Mouse (Mus musculus) left cerebral cortex, postnatal 25 days (tissue): ENCODE data around the gene Prkce. TPM values are rescaled to one million over a fixed set of nuclear protein-coding genes. Genes with fewer than 3 reads are reported as not detected.

ENCODE experiments used
- DNase-seq, 2 experiments: peaks; one replicate each; pipeline ENCODE4 v3.0.0; 2022; ENCODE audit warnings: low spot score in 2 of 2, mixed read lengths in 1 of 2
- intact Hi-C: fragments of 180-260 bp; cut with DNase I; formaldehyde crosslinking; loops from one replicate; pipeline ENCODE4 v1.15.1; 2025
- total RNA-seq, 2 experiments: library from RNA; stranded (reverse); gene quantifications; 2 replicates each; pipeline ENCODE4 v1.2.3; 2021

Prkce gene
- total RNA-seq, 2 experiments from 2014 or later, result 269 to 275 TPM

DNA sequence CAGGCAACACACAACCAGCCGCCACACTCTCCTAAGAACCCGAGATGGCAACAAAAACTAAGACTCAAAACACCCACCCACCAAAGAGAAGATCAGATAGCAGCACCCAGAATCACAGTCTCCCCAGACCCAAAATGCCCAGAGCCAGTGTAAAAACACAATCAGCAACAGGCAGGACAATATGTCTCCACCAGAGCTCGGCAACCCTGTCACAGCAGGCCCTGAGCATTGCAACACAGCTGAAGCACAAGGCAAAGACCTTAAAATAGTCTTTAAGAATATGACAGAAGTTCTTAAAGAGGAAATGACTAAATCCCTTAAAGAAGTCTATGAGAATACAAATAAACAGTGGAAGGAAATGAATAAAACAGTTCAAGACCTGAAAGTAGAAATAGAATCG lies 495.9 kb downstream of the Prkce start:
- intact Hi-C loops, result no loop called here
- DNase-seq, result no peak

DNA sequence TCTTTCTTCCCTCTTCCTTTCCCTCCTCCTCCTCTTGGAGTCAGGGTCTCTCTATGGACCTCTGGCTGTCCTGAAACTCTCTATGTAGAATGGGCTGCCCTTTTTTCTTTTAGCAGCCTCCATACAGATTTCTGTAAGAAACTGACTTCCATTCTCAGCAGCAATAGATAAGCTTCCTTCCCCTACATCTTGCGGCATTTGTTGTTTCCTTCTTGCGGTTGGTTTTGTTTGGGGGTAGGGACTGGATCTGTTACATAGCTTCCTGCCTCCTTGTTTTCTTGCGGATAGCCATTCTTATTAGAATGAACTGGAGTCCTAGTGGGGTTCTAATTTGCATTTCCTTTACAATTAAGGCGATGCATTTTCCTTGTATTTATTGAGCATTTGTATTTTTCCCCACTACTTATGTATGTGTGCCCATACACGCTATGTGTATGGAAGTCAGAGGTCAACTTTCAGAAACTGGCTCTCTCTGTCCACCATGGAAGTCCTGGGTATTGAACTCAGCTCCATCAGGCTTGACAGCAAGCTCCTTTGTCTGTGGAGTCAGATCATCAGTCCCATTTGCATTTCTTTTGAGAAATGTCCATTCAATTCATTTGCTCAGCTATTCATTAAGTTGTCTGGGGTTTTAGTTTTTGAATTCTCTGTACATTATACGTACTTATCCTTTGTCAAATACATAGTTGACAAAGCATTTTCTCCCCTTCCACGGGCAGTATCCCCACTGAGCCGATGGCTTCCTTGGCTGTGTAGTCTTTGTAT lies 500.4 kb downstream of the Prkce start:
- no peak for DNase-seq
- intact Hi-C loops, result no loop called here

DNA sequence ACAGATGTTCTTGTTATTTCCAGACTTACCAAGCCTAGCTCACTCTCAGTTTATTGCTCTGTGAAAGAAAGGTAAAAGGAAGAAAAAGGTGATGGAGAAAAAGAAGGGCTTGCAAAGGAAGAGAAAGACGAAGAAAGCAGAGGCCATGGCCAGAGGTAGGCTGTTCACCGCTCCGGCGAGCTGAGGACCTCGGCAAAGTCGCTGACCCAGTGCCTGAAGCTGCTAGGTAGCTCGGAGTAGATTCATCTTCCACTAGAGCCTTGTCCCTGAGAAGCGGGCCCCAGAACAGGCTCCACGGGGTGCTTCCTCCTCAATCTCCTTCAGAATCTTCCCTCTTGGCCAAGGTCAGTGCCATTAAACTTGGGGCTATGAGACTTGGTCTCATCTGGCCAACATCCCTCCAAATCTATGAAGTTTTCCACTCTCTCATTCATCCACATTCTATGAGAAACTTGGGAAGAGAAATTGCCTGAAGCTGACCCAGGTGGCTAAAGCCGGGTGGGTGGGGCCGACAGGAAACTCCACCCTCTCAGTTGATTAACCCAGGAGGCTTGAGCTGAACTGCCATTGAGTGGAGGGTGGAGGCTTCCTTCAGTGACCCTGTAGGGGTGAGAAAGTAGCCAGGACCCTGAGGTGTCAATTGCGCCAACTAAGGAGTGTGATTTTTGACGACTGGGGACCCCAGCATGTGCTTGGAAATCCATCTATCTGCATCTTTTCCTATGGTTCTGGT lies 502.2 kb downstream of the Prkce start:
- no peak for DNase-seq
- intact Hi-C loops, result no loop called here

DNA sequence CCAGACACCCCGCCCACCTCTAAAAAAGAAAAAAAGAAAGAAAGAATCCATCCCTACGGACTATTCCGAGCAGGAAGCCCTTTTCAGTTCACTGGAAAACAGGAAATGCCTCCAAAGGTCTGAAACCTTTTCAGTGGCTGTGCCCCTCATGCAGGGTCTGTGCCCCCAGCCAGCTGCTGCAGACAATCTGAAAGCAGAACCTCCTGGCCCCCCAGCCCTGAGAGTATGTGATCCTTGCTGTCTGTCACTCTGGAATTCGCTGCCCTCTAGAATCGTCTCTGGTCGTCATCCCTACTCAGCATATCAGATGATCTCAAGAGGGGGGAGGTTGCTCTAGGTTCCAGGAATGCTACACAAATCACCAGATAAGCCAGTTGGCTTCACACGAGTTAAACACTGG lies 503.1 kb downstream of the Prkce start:
- no peak for DNase-seq
- intact Hi-C loops, result no loop called here

DNA sequence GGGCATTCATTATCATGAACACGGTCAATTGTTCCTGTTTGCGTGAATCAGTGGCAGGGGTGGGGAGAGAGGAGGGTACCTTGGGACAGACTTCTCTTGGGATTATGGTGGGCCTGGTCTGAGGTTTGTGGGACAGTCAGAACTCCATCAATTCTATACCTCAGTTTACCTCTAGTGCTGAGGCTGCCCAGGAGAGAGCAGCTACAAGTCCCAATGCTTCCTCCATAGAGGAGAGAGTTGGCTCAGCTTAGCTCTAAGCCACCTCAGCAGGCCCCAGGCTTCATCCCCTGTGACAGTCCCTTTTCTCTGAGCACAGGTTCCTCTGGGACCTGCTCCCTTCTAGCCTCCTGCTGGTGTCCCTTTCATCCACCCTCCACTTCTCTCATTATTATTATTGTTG lies 507.4 kb downstream of the Prkce start:
- intact Hi-C loops, result no loop called here
- no peak for DNase-seq

DNA sequence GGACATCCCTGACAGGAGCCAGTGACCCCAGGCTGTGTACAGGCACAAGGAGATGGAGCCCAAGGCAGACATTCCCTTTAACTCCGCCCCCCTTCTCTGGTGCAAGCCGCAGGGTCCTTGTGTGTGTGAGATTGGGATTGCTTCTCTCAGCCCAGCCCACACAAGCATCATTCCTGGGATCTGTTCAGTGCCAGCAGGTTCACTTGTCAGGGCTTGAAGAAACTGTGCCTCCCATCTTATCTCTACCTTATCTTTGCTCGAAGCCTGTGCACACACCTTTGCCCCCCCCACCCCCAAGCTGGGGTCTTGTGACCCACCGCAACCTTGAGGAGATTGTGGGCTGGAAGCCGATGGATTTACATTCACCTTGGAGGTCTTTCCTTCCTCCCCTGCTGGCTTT lies 508.8 kb downstream of the Prkce start:
- intact Hi-C loops, result no loop called here
- DNase-seq, result no peak

DNA sequence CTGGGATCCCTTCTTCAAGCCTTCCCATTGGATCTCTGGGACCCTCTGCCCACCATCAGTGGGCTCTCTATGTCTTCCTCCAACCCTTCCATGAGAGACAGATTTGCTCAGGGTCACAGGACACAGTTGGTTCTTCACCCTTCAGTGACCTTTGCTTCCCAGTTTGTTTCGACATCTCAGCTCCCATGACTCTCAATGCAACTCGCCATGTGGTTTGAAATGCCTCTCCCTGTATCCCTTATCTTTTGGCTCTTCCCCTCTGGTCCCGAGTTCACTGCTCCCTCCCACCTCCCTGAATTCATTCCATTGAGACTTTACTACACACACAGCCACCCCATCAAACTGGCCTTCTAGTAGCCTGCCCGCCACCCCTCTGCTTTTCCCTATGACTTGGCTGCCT lies 509.3 kb downstream of the Prkce start:
- DNase-seq, result no peak
- intact Hi-C loops, result no loop called here

DNA sequence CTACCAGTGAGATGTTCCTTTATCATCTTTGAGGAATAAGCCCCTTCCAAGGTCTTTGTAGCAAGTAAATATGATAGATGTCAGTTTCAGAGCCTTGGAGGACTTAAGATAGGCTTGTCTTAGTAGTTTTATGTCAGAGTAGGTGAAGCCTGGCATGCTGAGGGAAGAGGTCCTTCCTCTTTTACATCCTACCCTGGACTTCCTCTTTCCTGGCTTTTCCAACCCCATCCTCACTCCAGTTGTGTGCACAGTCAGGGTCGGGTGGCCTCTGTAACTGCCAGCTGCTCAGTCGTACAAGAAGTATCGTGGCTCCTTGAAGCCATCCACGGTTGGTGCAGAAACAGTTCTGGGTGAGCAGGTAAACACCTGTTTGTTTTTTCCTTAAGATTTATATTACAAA lies 517.7 kb downstream of the Prkce start:
- intact Hi-C loops, result no loop called here
- no peak for DNase-seq

DNA sequence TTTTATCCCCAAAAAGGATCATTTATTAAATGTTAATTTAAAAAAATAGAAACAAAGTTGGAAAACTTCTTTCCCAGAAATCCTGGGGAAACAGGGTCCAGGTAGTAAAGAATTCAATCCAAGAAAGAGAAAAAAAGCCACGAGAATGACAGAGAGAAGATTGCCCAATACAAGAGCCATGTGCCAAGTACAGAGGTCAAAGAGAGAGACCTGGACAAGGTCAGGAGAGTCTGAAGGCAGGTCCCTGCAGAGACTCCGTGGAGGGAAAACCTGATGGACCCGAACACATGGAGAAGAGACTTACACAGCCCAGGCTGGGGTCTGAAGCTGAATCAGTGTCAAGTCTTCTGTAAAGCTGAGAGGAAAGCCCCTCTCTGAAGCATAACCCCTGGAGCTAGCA lies 519.4 kb downstream of the Prkce start:
- intact Hi-C loops, result no loop called here
- no peak for DNase-seq

DNA sequence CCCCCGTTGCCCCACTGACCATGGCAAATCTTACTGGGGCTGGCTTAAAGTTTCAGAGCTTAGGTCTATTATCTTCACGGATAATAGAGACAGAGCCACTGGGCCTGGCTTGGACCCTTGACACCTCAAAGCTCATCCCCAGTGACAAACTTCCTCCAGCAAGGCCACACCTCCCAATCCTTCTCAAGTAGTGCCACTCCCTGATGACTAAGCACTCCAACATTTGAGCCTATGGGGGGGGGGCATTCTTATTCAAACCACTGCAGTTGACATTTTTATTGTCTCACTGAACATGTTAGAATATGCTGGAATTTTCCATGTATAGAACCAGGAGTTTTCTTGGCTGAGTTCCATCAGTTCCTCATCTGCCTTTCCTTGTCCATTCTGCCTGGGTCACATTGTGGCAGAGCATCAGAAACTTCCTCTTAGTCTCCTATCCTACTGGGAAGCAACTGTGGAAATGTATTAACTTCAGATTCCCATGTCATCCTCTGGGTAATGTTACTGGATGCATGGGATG lies 523.3 kb downstream of the Prkce start:
- no peak for DNase-seq
- intact Hi-C loops, result no loop called here

DNA sequence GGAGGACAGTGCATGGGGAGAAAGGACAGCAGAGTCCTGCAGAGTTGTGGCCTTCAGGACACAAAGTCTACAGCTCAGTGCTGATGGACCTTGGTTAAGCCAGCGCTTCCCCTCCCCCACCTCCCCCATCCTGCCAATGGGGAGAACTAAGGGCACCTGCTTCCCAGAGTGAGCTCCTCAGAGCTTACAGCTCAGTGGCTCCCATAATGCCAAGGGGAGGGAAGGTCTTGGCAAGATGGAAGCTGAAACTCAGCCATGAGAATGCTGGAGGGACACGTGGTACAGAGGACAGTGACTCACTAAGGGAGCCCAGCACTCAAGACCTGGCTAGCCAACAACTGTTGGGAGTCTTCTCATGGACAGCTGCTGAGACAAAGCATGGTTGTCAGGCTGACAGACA lies 530.2 kb downstream of the Prkce start:
- DNase-seq, result no peak
- intact Hi-C loops, result no loop called here

DNA sequence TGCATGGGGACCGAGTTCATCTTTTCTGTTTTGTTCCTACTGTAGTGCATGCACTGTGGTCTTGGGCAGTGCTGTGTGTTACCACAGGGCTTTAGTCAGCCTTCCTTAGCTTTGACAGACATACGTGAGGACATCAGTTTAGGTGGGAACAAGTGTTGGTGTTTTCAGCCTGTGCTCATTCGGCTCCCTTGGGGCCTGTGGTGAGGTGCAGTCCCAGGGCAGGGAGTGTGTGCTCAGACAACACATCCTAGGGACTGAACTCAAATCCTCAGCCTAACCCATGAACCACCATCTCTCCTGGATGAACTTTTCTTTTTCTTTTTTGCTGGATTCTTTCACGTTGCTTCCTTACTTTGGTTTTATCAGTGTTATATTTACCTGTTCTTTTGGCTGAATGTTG lies 535.8 kb downstream of the Prkce start:
- DNase-seq, result no peak
- intact Hi-C loops, result no loop called here

DNA sequence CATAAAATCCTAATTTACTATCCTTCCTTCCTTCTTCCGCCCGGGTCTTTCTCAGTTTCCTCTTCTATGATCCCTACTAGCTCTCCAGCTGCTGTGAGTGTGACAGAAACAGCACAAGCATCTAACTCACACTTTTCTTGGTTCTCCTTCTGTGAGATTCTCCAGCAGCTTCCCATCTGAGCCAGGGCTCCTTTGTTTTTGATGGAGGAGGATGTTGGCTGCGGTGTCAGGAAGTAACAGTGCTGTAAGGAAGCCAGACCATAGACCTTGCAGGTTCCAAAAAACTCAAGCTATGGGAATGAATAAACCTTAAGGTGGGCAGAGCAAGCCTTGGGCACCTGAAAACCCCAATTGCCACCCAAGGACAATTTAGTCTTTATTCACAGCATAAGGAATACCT lies 537.7 kb downstream of the Prkce start:
- intact Hi-C loops, result no loop called here
- DNase-seq, result no peak

DNA sequence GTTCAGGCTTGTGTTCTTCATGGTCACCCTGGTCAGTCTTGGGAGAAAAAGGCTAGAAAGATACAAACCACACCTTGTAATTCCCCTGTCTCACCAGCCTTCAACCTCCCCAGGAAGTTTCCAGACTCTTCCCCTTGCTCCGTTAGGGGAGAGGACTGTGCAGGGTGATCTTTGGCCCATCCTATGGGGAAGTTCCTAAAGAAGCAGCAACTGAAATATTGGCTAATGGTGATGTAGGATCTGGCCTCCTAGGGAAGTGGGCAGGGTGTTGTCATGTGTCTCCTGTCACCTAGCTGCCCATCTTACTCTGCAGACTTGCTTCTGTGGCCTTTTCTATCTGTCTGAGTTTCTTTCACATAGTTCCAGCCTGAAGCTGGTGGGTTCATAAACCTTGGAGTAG lies 538.9 kb downstream of the Prkce start:
- intact Hi-C loops, result no loop called here

More for the DNA sequence above, 538.9 kb downstream of the Prkce start:
- DNase-seq, result no peak

Other genes starting within 250 kb of the Prkce start
- 10 to 100 TPM; 14.8 to 15.5 TPM for gene Srbd1, start 22.6 kb upstream of the Prkce start, total RNA-seq